Mouse (Mus musculus) urinary bladder, postnatal 10 days (tissue): ENCODE data around the gene Atg7.
A peak's percentile ranks its signal among the peaks of the same experiment; 100 is the strongest.

ENCODE experiments used
- DNase-seq: peaks from one replicate; pipeline ENCODE4 v3.0.0; 2022; ENCODE audit warnings: low spot score

Gene Atg7

DNA sequence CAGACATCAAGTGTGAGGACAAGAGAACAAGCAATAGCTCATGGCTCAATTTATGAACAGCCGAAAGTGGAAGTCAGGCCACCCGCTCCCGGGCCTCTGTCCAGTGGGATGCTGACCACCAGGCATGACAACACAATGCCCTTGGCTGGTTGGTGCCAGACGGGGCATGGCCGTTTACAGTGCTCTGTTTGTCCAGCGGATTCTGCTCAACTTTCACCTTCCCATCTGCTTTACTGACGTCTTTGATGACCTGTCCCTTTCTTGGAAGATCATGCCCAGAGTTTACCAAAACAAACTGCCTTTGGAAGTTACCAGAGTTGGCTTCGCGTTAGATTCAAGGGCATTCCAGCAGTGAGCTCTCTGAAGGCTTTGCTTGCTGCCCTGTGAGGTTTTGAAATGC is 93.5 kb downstream of the Atg7 start:
- DNase-seq, result no peak

DNA sequence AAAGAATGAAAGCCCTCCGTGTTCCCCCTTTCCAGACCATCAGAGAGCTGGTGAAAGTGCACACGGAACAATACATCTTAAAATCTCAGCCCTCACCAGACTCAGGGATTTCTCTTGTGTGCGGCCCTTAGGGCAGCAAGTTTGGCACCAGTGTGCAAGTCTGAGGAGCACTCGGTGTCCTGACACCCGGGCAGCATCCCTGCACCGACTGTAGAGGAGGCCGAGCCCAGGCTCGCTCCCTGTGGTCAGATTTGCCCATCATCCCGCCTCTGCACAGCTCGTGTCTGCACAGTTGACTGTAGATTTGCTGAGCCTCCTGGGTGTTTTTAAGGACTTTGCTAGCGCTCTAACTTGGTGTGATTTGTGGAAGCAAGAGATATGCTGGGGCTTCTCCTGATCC is 94.3 kb downstream of the Atg7 start:
- DNase-seq, result no peak

DNA sequence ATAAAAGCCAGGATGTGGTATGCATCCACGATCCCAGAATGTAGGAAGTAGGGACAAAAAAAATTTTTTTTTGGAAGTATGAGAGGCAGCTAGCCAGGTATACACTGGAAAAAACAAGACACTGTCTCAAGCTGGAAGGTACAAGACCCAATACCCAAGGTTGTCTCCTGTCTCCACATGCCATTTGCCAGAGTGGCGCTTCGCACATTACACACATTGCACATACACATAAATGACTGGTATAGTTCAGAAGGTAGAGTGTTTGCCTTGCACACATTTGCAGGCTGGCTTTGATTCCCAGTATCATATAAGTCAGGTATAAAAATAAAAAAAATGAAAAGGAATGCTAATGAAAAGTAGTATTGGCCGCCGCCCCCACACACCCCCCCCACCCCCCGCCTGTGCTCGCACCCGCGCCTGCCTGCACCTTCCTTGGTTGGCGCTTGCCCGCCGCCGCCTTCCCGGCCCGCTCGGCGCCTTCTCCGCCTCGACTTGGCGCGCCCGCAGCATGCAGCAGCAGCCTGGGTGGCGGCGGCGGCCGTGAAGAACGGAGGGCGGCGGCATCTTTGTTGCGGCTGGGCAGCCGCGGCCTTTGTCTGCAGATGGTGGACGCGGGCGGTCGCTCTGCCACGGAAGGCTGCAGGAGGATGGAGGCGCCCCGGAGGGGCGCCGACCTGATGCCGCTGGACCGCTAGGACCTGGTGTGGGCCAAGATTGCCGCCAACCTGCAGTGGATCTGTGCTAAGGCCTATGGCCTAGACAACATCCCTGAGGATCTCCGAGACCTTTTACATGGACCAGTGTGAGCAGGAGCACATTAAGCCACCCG is 95.2 kb downstream of the Atg7 start:
- no peak for DNase-seq

DNA sequence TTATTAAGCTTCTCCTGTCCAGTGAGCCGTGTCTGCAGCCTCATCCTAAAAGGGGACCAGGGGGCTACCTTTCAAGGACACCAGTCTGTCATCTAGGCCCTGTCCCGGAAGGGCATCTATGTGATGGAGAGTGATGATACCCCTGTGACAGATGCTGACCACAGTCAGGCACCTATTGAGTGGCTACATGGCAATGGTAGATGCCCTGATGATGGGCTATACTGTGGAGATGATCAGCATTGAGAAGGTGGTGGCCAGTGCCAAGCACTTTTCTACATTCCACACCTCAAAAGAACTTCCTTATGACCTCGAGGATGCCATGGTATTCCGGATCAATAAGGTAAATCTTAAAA is 95.8 kb downstream of the Atg7 start:
- DNase-seq, result no peak

DNA sequence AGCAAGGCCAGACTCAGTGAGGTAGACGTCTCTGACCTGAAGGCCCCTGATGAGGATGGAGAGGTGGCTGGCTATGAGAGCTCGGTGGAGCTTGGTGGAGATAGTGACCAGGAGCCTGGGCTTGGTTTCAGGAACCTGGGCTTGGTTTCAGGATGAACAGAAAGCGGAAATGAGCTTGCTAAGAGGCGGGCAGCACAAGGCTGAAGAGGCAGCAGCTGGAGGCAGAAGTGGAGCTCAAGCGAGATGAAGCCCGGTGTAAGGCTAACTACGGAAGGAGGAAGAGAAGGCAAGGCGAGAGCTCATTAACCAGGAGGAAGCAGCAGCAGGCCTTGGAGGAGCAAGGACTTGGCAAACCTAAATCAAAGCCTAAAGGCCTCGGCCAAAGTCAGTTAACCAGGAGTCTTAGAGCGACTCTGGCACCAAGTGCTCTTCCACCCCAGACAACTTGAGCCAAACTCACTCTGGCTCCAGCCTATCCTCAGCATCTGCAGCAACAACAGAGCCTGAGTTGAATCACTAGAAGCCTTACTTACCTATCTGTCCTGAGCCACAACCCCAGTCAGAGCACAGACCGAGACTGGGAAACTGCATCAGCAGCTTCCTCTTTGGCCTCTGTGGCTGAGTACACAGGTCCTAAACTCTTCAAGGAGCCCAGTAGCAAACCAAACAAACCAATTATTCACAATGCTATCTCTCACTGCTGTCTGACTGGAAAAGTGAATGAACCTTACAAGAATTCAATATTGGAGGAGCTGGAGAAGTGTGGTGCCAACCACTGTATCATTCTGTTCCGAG is 99.5 kb downstream of the Atg7 start:
- DNase-seq, result no peak

DNA sequence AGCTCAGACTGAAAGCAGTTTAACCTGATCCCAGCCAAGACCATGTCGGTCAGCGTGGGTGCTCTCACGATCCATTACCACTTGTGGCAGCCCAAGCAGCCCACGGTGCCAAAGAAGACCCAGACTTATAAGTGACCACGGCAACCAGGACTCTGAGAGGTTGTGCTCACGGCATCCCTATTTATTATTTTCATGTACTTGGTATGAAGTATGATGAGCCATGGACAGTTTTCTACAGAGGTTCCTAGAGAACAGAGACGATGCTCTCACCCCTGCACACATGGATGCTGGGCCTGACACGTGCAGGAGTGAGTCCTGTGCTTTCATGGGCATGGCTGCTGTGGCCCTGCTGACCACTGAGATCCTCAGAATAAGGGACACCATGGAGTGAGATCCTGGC is 100.2 kb downstream of the Atg7 start:
- DNase-seq, result no peak

DNA sequence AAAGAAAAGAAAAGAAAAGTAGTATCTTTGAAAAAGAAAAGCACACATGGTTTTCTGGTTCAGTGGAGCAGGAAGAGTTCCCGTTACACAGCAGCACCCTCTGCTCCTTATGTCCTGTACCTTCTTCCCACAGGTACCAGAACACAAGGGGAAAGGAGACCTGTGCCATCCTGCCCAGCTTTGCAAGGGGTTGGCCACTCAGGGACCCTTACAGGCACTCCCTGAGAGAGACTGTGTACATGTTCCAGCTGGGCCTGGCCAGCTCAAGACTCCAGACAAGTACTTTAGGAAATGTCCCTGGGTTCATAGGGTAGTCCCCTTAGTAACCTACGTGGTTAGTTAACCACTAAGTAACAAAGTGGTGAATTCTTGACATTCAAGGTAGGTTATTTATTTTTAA is 100.9 kb downstream of the Atg7 start:
- DNase-seq, result no peak

DNA sequence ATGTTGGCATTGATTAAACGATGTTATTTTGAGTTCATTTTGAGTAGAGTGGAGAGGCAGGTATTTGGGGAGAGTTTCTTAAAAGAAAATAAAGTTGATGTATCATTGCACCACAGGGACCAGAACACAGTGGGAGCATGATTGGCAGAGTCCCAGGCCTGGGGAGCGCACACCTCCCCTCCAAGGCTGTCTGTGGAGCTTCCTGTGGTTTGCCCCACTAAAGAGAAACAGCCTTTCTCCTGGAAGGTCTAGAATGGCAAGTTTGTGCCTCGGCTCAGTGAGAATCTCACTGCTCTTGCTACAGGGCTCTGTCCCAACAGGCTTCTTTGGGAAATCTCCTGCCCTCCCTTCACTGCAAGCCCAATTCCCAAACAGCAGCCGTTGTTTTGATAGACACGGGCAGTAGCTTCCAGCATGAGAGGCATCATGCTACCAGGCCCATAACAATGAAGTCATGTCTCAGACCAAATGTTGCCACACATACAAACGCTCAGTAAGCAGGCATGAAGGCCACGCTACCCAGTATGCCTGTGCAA is 103.6 kb downstream of the Atg7 start:
- DNase-seq, result no peak

DNA sequence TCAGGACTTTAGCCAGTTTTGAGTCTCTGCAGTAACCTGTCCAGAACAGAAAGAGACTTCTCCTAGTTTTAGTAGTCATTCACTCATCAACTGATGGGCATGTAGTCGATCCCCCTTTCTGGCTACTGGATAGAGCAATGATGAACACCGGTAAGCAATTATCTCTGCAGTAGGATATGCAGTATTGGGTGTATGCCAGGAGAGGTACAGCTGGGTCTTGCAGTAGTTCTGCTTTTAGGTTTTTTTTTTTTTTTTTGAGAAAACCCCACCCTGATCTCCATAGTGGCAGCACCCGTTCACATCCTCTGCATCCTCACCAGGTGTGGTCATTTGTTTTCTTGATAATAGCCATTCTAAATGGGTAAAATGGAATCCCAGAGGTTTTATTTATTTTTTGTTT is 105.5 kb downstream of the Atg7 start:
- DNase-seq, result no peak

DNA sequence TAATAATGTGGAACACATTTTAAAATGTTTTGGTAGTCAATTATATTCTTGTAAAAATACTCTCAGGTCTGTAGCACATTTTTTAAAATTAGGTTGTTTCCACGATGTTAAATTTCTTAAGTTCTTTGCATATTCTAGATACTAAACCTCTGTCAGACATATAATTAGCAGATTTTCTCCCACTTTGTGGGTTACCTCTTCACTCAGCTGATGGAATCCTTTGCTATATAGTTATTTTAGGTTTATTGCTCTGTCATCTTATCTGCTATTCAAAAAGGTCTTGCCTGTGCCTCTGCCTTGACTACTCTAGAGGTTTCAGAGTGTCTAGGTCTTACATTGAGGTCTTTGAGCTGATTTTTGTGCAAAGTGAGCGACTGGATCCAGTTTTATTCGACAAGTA is 106.0 kb downstream of the Atg7 start:
- DNase-seq, result no peak

DNA sequence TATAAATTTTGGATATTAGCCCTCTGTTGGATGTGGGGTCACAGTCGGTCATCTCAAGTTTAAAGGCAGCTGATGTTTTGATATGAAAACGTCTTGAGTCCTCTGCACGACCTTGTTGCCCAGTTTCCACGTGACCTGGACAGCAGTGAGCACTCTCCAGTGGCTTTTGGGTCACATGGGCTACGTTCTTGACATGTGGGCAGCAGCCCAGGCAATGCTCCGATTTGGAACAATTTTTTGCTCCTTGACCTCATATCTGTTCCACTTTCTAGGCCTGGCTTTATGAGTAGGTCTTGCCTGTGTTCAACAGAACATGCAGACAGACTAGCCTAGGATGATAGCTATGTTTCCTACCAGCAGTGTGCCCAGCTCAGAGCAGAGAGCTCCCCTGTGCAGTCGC is 115.9 kb downstream of the Atg7 start:
- DNase-seq, result no peak

DNA sequence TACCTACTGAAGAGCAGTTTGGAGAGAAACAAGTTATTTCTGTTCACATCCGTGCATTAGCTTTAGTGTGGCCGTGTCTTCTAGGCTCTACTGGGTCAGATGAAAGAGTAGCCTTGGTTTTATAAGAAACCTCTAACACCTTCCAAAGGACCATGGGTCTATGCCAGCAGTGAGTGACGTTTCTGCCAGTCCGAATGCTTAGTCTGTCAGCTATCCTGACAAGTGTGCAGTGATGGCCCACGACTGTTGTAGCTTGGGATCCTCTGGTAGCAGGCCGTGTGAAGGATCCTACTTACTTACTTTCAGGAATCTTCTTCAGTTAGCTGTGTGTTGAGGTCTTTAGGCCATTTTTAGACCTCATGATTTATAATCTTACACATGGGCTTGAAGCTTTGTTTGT is 123.4 kb downstream of the Atg7 start:
- DNase-seq, result no peak

DNA sequence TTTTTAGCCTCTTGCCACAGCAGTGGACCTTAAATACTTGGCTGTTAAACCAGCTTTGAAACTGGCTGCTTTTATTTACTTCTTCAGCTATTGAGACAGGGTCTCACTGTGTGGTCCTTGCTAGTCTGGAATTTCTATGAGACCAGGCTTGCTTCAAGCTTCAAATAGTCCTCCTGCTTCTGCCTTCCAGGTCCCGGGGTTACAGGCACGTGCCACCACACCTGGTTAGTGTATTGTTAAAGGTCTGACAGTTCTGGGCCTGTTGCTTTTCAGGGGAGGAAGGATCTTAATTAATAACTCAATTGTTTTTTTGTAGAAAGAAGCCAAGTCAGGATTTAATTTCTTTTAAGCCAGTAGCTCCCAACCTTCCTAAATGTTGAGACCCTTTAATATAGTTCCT is 124.8 kb downstream of the Atg7 start:
- no peak for DNase-seq

DNA sequence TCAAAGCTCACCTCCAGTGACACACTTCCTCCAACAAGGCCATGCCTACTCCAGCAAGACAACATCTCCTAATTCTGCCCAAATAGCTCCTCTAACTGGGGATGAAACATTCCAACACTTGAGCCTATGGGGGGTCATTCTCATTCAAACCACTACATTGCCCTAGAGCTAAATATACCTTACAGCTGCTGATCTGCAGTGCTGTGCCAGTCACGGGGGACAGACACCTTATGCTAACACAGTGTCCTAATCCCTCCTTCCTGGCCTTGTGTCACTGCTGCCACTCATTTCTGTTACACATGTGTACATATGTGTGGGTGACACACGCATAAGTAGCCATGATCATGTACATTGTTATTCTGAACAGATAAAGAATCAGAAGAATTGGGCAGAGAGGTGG is 127.4 kb downstream of the Atg7 start:
- DNase-seq, result no peak

DNA sequence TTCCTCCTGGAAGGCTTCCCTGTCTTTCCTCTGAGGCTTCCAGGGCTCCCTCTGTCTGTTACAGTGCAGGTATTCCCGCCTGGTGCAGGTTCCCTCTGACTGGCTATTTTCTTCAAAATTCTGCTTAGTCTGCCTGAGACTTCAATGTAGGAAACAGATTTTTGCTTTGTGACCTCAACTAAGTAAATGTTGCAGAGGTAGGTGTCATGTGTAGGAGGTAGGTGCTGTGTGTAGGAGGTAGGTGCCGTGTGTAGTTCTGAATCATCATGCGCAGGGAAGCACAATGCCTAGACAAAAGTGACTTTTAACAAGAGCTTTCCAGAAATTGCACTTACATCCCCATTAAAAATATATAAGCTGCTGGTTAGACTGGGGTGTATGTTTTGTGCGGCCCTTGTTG is 128.6 kb downstream of the Atg7 start:
- DNase-seq, result no peak

DNA sequence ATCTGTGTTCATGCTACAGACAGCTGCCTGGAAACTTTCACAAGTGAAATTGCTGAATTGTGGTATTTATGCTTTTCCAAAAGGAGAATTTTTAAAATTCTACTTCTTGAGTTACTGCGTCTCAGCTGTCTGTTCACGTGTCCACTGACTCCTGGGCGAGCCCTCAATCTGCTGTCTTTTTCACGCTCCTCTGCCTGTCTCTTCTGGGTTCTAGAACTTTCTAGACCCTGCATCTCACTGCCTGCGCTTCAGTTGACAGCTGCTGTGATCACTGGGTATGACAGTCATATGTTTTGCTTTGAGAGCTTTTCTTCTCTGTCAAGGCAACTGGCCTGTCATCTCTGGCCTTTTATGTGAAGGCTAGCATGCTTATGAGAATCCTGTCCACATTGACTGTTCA is 132.3 kb downstream of the Atg7 start:
- DNase-seq, result no peak

DNA sequence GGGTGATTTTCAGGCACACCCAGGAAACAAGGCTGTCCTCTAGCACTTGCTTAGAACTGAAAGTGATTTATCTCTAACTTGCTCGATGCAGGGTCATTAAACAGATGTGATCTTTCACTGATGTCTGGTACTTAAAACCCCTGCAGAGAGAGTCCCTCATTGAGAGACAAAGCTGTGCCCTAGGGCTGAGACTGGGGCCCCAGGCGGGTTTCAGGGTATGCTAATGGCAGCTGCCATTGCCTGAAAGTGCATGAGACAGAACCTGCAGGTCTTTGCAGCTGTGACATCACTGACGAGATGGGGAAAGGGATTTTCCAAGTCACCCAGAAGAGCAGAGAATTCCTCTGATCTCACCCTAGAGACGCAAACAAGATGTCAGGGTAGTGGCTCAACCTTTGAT is 135.0 kb downstream of the Atg7 start:
- no peak for DNase-seq

DNA sequence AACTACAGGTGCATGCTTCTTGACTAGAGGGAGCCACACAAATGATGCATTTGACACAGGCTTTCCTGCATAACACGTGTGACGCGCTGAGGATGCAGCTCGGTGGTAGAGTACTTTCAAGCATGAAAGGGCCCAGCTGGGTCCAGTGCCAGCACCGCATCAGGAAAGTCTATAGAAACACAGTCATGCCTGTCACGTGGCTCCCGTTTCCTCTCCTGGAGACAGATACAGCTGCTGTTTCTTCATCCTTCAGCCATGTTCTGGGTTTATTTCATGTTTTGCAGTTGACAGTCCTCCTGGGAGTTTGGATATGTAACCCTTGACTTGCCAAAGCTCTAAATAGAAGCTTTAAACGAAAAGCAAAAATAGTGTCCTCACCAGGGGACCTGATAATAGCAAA is 135.8 kb downstream of the Atg7 start:
- no peak for DNase-seq

DNA sequence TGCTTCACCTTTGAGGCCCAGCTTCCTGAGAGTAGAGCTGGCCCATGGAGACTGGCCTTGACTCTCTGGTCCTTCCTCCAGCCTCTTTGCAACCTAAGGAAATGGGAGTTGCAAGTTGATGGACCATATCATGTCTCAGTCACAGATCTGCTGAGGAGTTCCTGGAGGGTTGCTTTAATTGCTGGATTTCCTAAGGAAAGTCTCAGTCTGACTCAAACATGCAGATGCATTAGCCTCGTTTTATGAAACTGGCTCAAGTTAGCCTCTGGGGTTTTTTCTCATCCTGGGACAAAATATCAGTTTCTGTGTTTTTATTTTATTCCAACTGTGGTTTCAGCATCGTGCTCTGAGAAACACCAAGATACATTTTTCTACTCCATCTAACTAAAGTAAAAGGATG is 137.7 kb downstream of the Atg7 start:
- DNase-seq, result no peak

DNA sequence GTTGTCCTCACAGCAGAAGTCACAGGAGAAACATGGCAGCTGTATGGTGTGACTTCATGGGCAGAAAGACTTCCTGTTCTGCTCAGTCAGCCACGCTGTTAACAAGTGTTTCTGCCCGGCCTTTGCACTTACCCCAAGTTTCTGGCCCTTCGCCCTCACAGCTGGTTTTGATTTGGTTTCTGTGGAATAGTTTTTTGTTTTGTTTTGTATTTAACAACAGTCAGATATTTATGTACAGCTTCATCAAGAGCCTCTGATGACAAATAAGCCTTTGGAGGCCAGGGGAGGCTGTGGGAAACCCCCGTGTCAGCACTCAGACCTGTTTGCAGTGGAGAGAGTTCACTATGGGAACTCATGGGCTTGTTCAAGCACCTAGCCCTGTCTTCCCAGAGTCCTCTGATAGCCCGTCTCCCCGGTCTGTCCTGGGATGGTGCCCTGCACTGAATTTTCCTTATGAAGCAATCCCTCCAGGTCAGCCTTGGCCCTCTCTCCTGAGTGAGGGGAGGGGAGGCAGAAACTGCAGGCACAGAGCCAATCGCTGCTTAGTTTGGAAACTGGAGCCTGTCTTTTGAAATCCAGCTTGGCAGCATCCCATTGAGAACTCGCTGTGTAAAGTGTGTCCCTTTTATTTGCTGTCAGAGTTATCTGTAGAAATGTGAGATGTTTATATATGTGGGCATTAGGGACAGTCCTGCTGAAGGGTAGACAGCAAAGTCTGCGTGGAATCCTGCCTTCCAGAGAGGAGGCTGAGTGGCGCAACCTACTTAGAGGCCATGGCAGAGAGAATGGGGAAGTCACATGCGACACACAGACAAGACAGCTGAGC is 138.7 kb downstream of the Atg7 start:
- DNase-seq, result peak; percentile 41

DNA sequence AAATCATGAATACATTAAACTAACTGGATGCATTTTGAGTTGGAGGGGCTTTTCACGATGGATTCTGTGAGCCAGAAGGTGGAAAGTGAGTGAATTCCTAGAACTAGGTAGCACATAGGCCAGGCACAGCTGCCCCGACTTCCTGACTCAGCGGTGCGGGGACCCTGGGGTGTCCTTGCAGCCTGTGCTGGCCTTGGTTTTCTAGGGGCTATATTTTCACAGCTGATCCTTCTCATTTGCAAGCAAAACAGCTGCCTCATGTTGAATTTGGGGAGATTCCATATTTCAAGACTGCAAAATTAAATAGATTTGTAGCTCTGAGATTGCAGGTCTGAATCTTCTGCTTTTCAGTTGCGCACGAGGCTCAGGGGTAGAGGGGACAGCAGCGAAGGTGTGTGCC is 139.6 kb downstream of the Atg7 start:
- no peak for DNase-seq

DNA sequence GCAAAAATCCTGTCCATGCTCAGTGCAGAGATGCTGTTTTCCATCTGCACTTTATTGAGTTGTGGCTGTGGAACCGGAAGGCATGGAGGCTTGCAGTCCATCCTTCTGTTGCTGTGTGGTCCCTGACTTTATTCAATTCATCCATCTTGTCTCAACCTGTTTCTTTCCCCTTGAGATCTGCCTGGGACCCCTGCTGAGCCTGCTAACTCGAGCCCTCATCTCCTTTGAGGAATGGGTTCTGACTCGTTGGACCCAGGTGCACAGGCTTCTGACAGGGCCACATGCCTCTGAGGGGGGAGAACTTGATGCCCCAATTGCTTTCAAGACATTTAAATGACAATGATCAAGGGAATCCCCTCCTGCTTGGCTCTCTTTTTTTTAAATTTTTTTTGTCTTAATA is 143.6 kb downstream of the Atg7 start:
- DNase-seq, result no peak

DNA sequence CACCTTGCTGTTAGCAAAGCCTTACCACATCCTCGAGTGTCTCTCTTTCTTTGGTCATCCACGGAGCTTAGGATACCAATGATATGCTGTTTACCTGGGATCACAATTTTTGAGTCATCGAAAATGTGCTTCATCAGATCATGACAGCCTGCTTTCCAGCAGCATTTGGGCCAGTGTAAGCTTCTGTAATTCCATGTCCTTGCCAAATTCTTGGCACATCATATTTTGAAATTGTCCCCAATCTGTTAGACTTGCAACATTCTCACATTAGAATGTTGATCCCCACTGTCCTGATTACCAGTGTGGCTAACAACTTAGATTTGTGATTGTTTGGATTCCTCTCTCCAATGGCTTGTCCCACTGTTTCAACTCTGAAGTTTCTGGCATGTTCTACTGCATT is 144.7 kb downstream of the Atg7 start:
- no peak for DNase-seq
